Mouse (Mus musculus): ENCODE data around the gene Ahnak. TPM values are rescaled to one million over a fixed set of nuclear protein-coding genes. Genes with fewer than 3 reads are reported as not detected.
"Not testable (repeated sequence)": the region's sequence is repeated elsewhere in the genome, so short reads cannot be mapped to it uniquely, and the experiment has no call there.

Gene Ahnak
- polyA plus RNA-seq, 1 experiment from 2014 or later = 7.1 TPM

- ATAC-seq (replicated peaks; ENCODE audit: low FRiP score) = no peak
- H3K27ac ChIP-seq (ENCODE audit: low read depth, low read length) = no peak overlapping the region
Observed at GRCm38 (mm10) chr19:9076035-9076434, 87.0 kb downstream of the Ahnak start.

GRCm38 (mm10) chr19:9076982-9077660 lies 88.0 kb downstream of the Ahnak start:
- ATAC-seq (replicated peaks; ENCODE audit: low FRiP score) = no peak
- Histone ChIP-seq H3K4me2 (ENCODE audit: low read depth, low read length, severe bottlenecking) (no peak overlapping the region), H3K4me1 (replicated peaks; ENCODE audit: control insufficient read depth, insufficient read depth, low read length) (no peaks in the 10 kb centered on the region), H3K9ac (ENCODE audit: low read length) (no peak overlapping the region), H3K4me3 (ENCODE audit: low read depth, low read length) (no peak overlapping the region), H3K36me3 (ENCODE audit: control insufficient read depth, insufficient read depth, low read length) (no peaks in the 10 kb centered on the region), H3K27ac (ENCODE audit: low read depth, low read length) (no peak overlapping the region), H3K9me3 (ENCODE audit: control insufficient read depth, low read length) (no peaks in the 10 kb centered on the region), H3K27me3 (ENCODE audit: control insufficient read depth, insufficient read depth, low read length) (no peaks in the 10 kb centered on the region)
- WGBS = 79% methylated on average over 4 of the region's 4 CpGs
- no peak for DNase-seq (ENCODE audit: low spot score)

More at GRCm38 (mm10) chr19:9076035-9076434, 87.0 kb downstream of the Ahnak start:
- no peaks in the 10 kb centered on the region for H3K36me3 ChIP-seq (ENCODE audit: control insufficient read depth, insufficient read depth, low read length)
- H3K4me2 ChIP-seq (ENCODE audit: low read depth, low read length, severe bottlenecking) = no peak overlapping the region
- no peaks in the 10 kb centered on the region; the same call in 1 of the 2 replicates for H3K4me1 ChIP-seq (replicated peaks; ENCODE audit: control insufficient read depth, insufficient read depth, low read length)
- H3K9ac ChIP-seq (ENCODE audit: low read length) = no peak overlapping the region
- H3K4me3 ChIP-seq (ENCODE audit: low read depth, low read length) = no peak overlapping the region
- H3K27me3 ChIP-seq (ENCODE audit: control insufficient read depth, insufficient read depth, low read length) = no peaks in the 10 kb centered on the region
- no peak for DNase-seq (ENCODE audit: low spot score)
- 91% methylated on average over 3 of the region's 3 CpGs for WGBS
- no peaks in the 10 kb centered on the region for H3K9me3 ChIP-seq (ENCODE audit: control insufficient read depth, low read length)

- H3K4me2 ChIP-seq (ENCODE audit: low read depth, low read length, severe bottlenecking) = no peak overlapping the region
- no peak overlapping the region for H3K27ac ChIP-seq (ENCODE audit: low read depth, low read length)
- H3K4me3 ChIP-seq (ENCODE audit: low read depth, low read length) = no peak overlapping the region
- no peaks in the 10 kb centered on the region for H3K9me3 ChIP-seq (ENCODE audit: control insufficient read depth, low read length)
- H3K27me3 ChIP-seq (ENCODE audit: control insufficient read depth, insufficient read depth, low read length) = no peaks in the 10 kb centered on the region
- DNase-seq (ENCODE audit: low spot score) (no peak), ATAC-seq (replicated peaks; ENCODE audit: low FRiP score) (no peak)
- no peaks in the 10 kb centered on the region for H3K4me1 ChIP-seq (replicated peaks; ENCODE audit: control insufficient read depth, insufficient read depth, low read length)
- H3K9ac ChIP-seq (ENCODE audit: low read length) = no peak overlapping the region
- WGBS = 40% methylated on average over 7 of the region's 7 CpGs
- no peaks in the 10 kb centered on the region for H3K36me3 ChIP-seq (ENCODE audit: control insufficient read depth, insufficient read depth, low read length)
Observed at GRCm38 (mm10) chr19:9079916-9080315, 90.8 kb downstream of the Ahnak start.

DNA sequence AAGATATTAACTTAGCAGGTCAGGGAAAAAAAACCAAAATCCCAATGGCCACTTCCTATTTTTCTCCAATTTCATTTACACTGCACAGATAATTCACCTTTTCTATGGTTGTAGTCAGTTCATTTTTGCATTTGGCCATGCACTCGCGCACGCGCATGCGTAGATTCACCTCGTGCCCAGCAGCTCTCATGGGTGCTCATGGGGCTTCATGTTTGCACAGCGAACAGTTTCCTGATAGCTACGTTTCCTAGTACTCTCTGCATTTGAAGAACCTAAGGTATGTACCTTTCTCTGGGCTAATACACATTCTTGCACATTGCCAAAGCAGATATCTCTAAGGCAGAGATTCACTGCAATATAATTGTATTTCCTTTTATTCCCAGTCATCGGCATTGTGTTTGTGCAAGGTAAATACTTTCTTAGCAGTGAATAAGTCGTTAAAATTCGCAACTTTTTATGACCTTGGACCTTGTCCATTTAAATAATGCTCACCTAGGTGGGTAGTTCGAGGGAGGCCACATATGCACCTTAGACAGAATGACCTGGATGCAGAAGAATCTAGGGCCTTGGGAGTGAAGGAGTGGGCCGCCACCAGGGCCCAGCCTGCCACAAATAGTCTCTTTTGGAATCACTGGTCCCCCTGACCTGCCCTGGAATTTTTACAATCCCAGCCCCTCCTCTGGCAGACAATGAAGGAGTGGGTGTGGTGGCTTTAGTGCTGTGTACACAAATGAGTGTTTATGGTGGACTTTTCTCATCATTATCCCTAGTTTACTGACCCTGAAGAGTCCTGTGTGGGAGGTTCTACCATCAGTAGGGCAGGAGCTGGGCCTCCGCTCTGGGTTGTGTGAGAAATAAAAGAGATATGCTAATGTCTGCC lies 92.5 kb downstream of the Ahnak start:
- H3K27ac ChIP-seq (ENCODE audit: low read depth, low read length) = no peak overlapping the region
- H3K4me2 ChIP-seq (ENCODE audit: low read depth, low read length, severe bottlenecking) = no peak overlapping the region
- no peaks in the 10 kb centered on the region for H3K36me3 ChIP-seq (ENCODE audit: control insufficient read depth, insufficient read depth, low read length)
- ATAC-seq (replicated peaks; ENCODE audit: low FRiP score) (0 out of 2 replicates have a peak, but pooled peaks have one; percentile 27), DNase-seq (ENCODE audit: low spot score) (no peak)
- H3K9ac ChIP-seq (ENCODE audit: low read length) = no peak overlapping the region
- no peak overlapping the region for H3K4me3 ChIP-seq (ENCODE audit: low read depth, low read length)
- 88% methylated on average over 14 of the region's 14 CpGs for WGBS
- no peaks in the 10 kb centered on the region for H3K4me1 ChIP-seq (replicated peaks; ENCODE audit: control insufficient read depth, insufficient read depth, low read length)
- no peaks in the 10 kb centered on the region for H3K9me3 ChIP-seq (ENCODE audit: control insufficient read depth, low read length)
- no peaks in the 10 kb centered on the region for H3K27me3 ChIP-seq (ENCODE audit: control insufficient read depth, insufficient read depth, low read length)

DNA sequence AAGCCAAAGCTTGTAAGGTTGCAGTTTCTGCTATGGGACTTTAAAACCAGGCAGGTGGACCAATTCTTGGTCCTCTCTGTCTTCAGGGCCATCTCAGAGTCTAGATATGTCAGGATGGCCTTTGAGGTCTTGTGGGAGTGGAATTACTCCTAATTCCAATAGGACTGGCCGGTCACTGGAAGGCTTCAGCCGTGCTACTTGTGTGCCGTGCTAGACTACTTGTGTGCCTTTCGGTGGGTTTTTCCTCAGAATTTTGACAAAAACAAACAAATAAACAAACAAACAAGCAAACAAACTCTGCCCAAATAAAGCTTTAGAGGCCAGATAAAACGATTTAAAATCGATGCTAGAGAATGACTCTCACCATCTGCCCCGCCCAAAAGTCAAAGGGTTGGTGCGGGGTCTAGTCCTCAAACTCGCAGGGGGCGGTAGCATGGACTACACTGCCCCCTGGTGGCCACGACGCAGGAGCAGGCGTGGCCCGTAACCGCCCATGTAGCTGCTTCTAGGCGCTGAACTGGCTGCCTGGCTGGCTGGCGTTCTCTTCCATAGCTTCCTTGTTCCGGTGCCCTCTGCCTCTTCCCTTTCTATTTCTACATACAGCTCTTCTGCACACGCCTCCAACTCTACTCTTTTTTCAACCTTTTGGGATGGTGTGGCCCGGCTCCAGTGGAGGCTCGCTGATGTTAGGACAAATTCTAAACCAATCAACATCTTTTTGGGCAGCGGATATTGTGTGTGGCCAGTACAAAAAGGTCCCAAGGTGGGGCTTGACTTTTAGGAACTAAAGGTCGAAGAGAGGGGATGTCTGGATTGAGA lies 93.3 kb downstream of the Ahnak start:
- no peaks in the 10 kb centered on the region for H3K4me1 ChIP-seq (replicated peaks; ENCODE audit: control insufficient read depth, insufficient read depth, low read length)
- WGBS = 21% methylated on average over 23 of the region's 23 CpGs
- H3K4me3 ChIP-seq (ENCODE audit: low read depth, low read length) = peak overlapping the region; percentile 2; the same call in 1 of the 2 replicates
- no peak overlapping the region for H3K9ac ChIP-seq (ENCODE audit: low read length)
- peak; percentile 93 for DNase-seq (ENCODE audit: low spot score)
- no peaks in the 10 kb centered on the region for H3K27me3 ChIP-seq (ENCODE audit: control insufficient read depth, insufficient read depth, low read length)
- H3K9me3 ChIP-seq (ENCODE audit: control insufficient read depth, low read length) = no peaks in the 10 kb centered on the region
- H3K36me3 ChIP-seq (ENCODE audit: control insufficient read depth, insufficient read depth, low read length) = no peaks in the 10 kb centered on the region
- peak overlapping the region; percentile 6; the same call in 1 of the 2 replicates for H3K4me2 ChIP-seq (ENCODE audit: low read depth, low read length, severe bottlenecking)
- no peak overlapping the region for H3K27ac ChIP-seq (ENCODE audit: low read depth, low read length)
- ATAC-seq (replicated peaks; ENCODE audit: low FRiP score) = peak; percentile 93

DNA sequence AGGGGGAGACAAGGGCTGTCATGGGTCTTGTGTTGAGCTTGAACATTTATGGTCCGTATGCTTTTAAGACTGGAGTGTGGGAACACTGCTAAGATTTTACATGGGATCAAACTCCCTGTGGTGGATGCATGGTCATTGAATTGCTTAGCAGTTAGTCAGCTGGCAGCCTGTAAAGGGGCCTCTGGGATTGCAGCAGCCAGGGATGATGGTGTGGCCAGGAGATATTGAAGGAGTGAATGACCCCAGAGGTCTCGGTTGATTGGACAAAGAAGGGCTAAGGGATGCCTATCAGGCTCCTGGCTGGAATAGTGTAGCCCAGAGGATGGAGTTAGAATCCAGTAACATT lies 93.9 kb downstream of the Ahnak start:
- no peaks in the 10 kb centered on the region for H3K4me1 ChIP-seq (replicated peaks; ENCODE audit: control insufficient read depth, insufficient read depth, low read length)
- H3K4me2 ChIP-seq (ENCODE audit: low read depth, low read length, severe bottlenecking) = no peak overlapping the region; the same call in 1 of the 2 replicates
- WGBS = 86% methylated on average over 2 of the region's 2 CpGs
- no peaks in the 10 kb centered on the region for H3K36me3 ChIP-seq (ENCODE audit: control insufficient read depth, insufficient read depth, low read length)
- H3K4me3 ChIP-seq (ENCODE audit: low read depth, low read length) = no peak overlapping the region
- H3K9ac ChIP-seq (ENCODE audit: low read length) = no peak overlapping the region
- H3K27me3 ChIP-seq (ENCODE audit: control insufficient read depth, insufficient read depth, low read length) = no peaks in the 10 kb centered on the region
- ATAC-seq (replicated peaks; ENCODE audit: low FRiP score) (no peak; the same call in 1 of the 2 replicates), DNase-seq (ENCODE audit: low spot score) (no peak)
- no peaks in the 10 kb centered on the region for H3K9me3 ChIP-seq (ENCODE audit: control insufficient read depth, low read length)
- no peak overlapping the region for H3K27ac ChIP-seq (ENCODE audit: low read depth, low read length)

DNA sequence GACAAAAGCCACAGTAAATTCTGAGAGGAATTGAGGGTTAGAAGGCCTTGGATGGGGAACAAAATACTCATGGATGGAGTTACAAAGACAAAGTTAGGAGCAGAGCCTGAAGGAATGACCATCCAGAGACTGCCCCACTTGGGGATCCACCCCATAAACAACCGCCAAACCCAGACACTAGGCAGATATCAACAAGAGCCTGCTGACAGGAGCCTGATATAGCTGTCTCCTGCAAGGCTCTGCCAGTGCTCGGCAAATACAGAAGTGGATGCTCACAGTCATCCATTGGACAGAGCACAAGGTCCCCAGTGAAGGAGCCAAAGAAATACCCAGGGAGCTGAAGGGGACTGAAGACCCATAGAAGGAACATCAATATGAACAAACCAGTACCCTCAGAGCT lies 94.8 kb downstream of the Ahnak start:
- not testable (repeated sequence) for H3K27me3 ChIP-seq (ENCODE audit: control insufficient read depth, insufficient read depth, low read length); DNase-seq (ENCODE audit: low spot score); H3K4me3 ChIP-seq (ENCODE audit: low read depth, low read length); H3K27ac ChIP-seq (ENCODE audit: low read depth, low read length); H3K4me2 ChIP-seq (ENCODE audit: low read depth, low read length, severe bottlenecking); ATAC-seq (replicated peaks; ENCODE audit: low FRiP score); H3K9ac ChIP-seq (ENCODE audit: low read length); H3K9me3 ChIP-seq (ENCODE audit: control insufficient read depth, low read length); H3K4me1 ChIP-seq (replicated peaks; ENCODE audit: control insufficient read depth, insufficient read depth, low read length); H3K36me3 ChIP-seq (ENCODE audit: control insufficient read depth, insufficient read depth, low read length)
- 86% methylated on average over 2 of the region's 2 CpGs for WGBS

DNA sequence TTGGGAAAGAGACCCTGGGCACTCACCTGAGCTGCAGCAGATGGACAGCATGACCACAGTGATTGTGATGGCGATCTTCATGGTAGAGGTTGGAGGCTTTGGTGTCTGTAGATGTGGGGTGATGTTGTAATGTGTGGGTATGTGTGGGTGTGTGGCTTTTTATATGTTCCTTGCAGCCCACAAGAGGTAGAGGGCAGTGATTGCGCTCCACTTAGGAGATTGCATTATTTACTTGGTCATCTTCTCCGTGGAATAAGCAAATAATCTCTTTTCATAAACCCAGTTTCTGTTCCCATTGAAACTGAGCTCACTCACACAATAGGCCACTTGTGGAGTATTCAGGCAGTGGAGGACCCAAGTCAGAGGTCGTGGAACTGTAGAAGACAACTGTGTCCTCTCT lies 98.7 kb downstream of the Ahnak start, which contains the start of gene Scgb1a1:
Gene Scgb1a1, minus strand, starts transcription at position 138 of the 400 bp plus-strand sequence.
- ATAC-seq (replicated peaks; ENCODE audit: low FRiP score) (no peak), DNase-seq (ENCODE audit: low spot score) (no peak)
- 82% methylated on average over 4 of the region's 4 CpGs for WGBS
- Histone ChIP-seq H3K27me3 (ENCODE audit: control insufficient read depth, insufficient read depth, low read length) (no peaks in the 10 kb centered on the region), H3K9ac (ENCODE audit: low read length) (no peak within 1 kb of the TSS), H3K4me1 (replicated peaks; ENCODE audit: control insufficient read depth, insufficient read depth, low read length) (no peaks in the 10 kb centered on the region), H3K27ac (ENCODE audit: low read depth, low read length) (no peak within 1 kb of the TSS), H3K4me2 (ENCODE audit: low read depth, low read length, severe bottlenecking) (no peak within 1 kb of the TSS), H3K4me3 (ENCODE audit: low read depth, low read length) (no peak within 1 kb of the TSS), H3K36me3 (ENCODE audit: control insufficient read depth, insufficient read depth, low read length) (no peaks in the 10 kb centered on the region), H3K9me3 (ENCODE audit: control insufficient read depth, low read length) (no peaks in the 10 kb centered on the region)

Data from forebrain, embryonic 11.5 days (tissue).